Mouse (Mus musculus) heart, embryonic 14.5 days (tissue): ENCODE results near the gene Spata21. TPM values are rescaled to one million over a fixed set of nuclear protein-coding genes. Genes with fewer than 3 reads are reported as not detected.

Experiments
- ATAC-seq: fragments of 200-750 bp; cut with Nextera tagmentation; 2 replicates; pipeline ENCODE4 v1.8.0; 2017; ENCODE audit warnings: low read depth, moderate TSS enrichment; ENCODE audit not compliant: insufficient number of reproducible peaks, insufficient read depth, low FRiP score
- H3K27ac ChIP-seq, 2 experiments: fragments of 200-500 bp in 1 of 2; fragments of 300-500 bp in 1 of 2; sonication (generic) in 1 of 2; replicated peaks in 1 of 2; 2 replicates each; pipeline ENCODE4 v1.5.1; 2012 to 2014; ENCODE audit warnings: low read depth in 2 of 2, low read length in 2 of 2, control low read depth in 1 of 2, mild to moderate bottlenecking in 1 of 2, mixed read lengths in 1 of 2; ENCODE audit not compliant: control insufficient read depth in 1 of 2, insufficient read depth in 1 of 2
- H3K27me3 ChIP-seq: fragments of 300-500 bp; sonication (generic); 2 replicates; pipeline ENCODE4 v1.6.1; 2014; ENCODE audit warnings: mild to moderate bottlenecking, low read length, control low read depth; ENCODE audit not compliant: control insufficient read depth, insufficient read depth
- H3K36me3 ChIP-seq: fragments of 300-500 bp; sonication (generic); 2 replicates; pipeline ENCODE4 v1.6.1; 2014; ENCODE audit warnings: mild to moderate bottlenecking, control low read depth, low read length, mixed read lengths; ENCODE audit not compliant: control insufficient read depth, insufficient read depth
- H3K4me1 ChIP-seq, 2 experiments: fragments of 200-500 bp in 1 of 2; fragments of 300-500 bp in 1 of 2; sonication (generic) in 1 of 2; 2 replicates each; pipeline ENCODE4 v1.6.1; 2012 to 2014; ENCODE audit warnings: low read length in 2 of 2, control low read depth in 1 of 2, mixed read lengths in 1 of 2; ENCODE audit not compliant: control insufficient read depth in 2 of 2, insufficient read depth in 2 of 2
- H3K4me2 ChIP-seq: fragments of 300-500 bp; sonication (generic); 2 replicates; pipeline ENCODE4 v1.6.1; 2014; ENCODE audit warnings: mild to moderate bottlenecking, low read length
- H3K4me3 ChIP-seq, 2 experiments: fragments of 200-500 bp in 1 of 2; fragments of 300-500 bp in 1 of 2; sonication (generic) in 1 of 2; 2 replicates each; pipeline ENCODE4 v1.5.1; 2012 to 2014; ENCODE audit warnings: low read length in 2 of 2, mild to moderate bottlenecking in 2 of 2, control low read depth in 1 of 2, low read depth in 1 of 2, moderate library complexity in 1 of 2; ENCODE audit not compliant: control insufficient read depth in 1 of 2, insufficient read depth in 1 of 2
- H3K9ac ChIP-seq: fragments of 300-500 bp; sonication (generic); 2 replicates; pipeline ENCODE4 v1.6.1; 2014; ENCODE audit warnings: mild to moderate bottlenecking, low read length
- H3K9me3 ChIP-seq: fragments of 300-500 bp; sonication (generic); 2 replicates; pipeline ENCODE4 v1.6.1; 2016; ENCODE audit warnings: low read length, control low read depth; ENCODE audit not compliant: control insufficient read depth
- WGBS: fragments of 180-500 bp; shearing (Covaris S2); extraction: QIAGEN DNeasy Blood & Tissue Kit; methylation state at CpG from one replicate; pipeline ENCODE4 v1.1.7; 2014; 5-methylcytosine and 5-hydroxymethylcytosine counted together
- polyA plus RNA-seq: library from polyadenylated mRNA; unstranded; fragments of >200 nt; fragmentation: Nextera tagmentation; extraction: Ambion mirVana; gene quantifications from 2 replicates; pipeline ENCODE4 v1.2.1, GENCODE M21; 2014

The Spata21 gene
- polyA plus RNA-seq, 1 experiment from 2014 or later = not detected

GRCm38 (mm10) chr4:141114521-141114981 is 26.4 kb downstream of the Spata21 start:
- peaks cover 82% of the 10 kb centered on the region for H3K36me3 ChIP-seq
- H3K9ac ChIP-seq = no peak overlapping the region
- H3K9me3 ChIP-seq = peaks cover 5% of the 10 kb centered on the region; the same call in 1 of the 2 replicates
- no peaks in the 10 kb centered on the region for H3K27me3 ChIP-seq
- no peak overlapping the region for H3K4me2 ChIP-seq
- no peak for ATAC-seq
- H3K27ac ChIP-seq = no peak overlapping the region
- 97% methylated on average over 6 of the region's 6 CpGs for WGBS
- H3K4me1 ChIP-seq = peaks cover 4 to 11% of the 10 kb centered on the region in 2 experiments; a peak in 1 of 4 replicates
- H3K4me3 ChIP-seq = no peak overlapping the region

GRCm38 (mm10) chr4:141115398-141115797 is 27.3 kb downstream of the Spata21 start:
- no peak for ATAC-seq
- Histone ChIP-seq H3K4me3 (no peak overlapping the region), H3K4me2 (no peak overlapping the region), H3K9ac (0 out of 2 replicates have a peak overlapping the region, but pooled peaks have one; percentile 16), H3K27ac (no peak overlapping the region), H3K27me3 (no peaks in the 10 kb centered on the region), H3K4me1 (peaks cover 4 to 13% of the 10 kb centered on the region in 2 experiments; a peak in 1 of 4 replicates), H3K36me3 (peaks cover 80% of the 10 kb centered on the region), H3K9me3 (peaks cover 2% of the 10 kb centered on the region; the same call in 1 of the 2 replicates)
- WGBS = 71% methylated on average over 8 of the region's 8 CpGs

- no peaks in the 10 kb centered on the region for H3K9me3 ChIP-seq
- peaks cover 49% of the 10 kb centered on the region for H3K36me3 ChIP-seq
- H3K4me1 ChIP-seq = peaks cover 5 to 30% of the 10 kb centered on the region in 2 experiments; a peak in 3 of 4 replicates
These were observed 30.6 kb downstream of the Spata21 start for GRCm38 (mm10) chr4:141118691-141119090.

GRCm38 (mm10) chr4:141120700-141121099 is 32.6 kb downstream of the Spata21 start:
- Histone ChIP-seq H3K4me2 (no peak overlapping the region), H3K36me3 (peaks cover 32% of the 10 kb centered on the region), H3K4me1 (peaks cover 8 to 37% of the 10 kb centered on the region in 2 experiments; a peak in 3 of 4 replicates), H3K27me3 (no peaks in the 10 kb centered on the region), H3K9ac (no peak overlapping the region), H3K27ac (no peak overlapping the region), H3K9me3 (no peaks in the 10 kb centered on the region), H3K4me3 (no peak overlapping the region)
- WGBS = 27% methylated on average over 11 of the region's 11 CpGs
- no peak for ATAC-seq

More at GRCm38 (mm10) chr4:141118691-141119090, 30.6 kb downstream of the Spata21 start:
- Histone ChIP-seq H3K9ac (no peak overlapping the region), H3K27me3 (no peaks in the 10 kb centered on the region), H3K4me3 (no peak overlapping the region), H3K4me2 (no peak overlapping the region), H3K27ac (no peak overlapping the region)
- 61% methylated on average over 4 of the region's 4 CpGs for WGBS
- ATAC-seq = no peak

GRCm38 (mm10) chr4:141122663-141123062 is 34.5 kb downstream of the Spata21 start:
- no peak overlapping the region for H3K9ac ChIP-seq
- no peak overlapping the region for H3K4me2 ChIP-seq
- H3K27ac ChIP-seq = 0 out of 4 replicates have a peak overlapping the region, but pooled peaks of 1 of the 2 experiments have one; percentile 11
- ATAC-seq = no peak
- peaks cover 18% of the 10 kb centered on the region for H3K36me3 ChIP-seq
- WGBS = 75% methylated on average over 7 of the region's 7 CpGs
- peaks cover 8 to 37% of the 10 kb centered on the region in 2 experiments; a peak in 3 of 4 replicates for H3K4me1 ChIP-seq
- H3K4me3 ChIP-seq = no peak overlapping the region
- H3K9me3 ChIP-seq = no peaks in the 10 kb centered on the region
- no peaks in the 10 kb centered on the region for H3K27me3 ChIP-seq

- Histone ChIP-seq H3K27ac (0 out of 4 replicates have a peak overlapping the region, but pooled peaks of 1 of the 2 experiments have one; percentile 11), H3K4me1 (peaks cover 8 to 37% of the 10 kb centered on the region in 2 experiments; a peak in 3 of 4 replicates)
- WGBS = 21% methylated on average over 1 of the region's 1 CpGs
These were observed 34.9 kb downstream of the Spata21 start for GRCm38 (mm10) chr4:141123065-141123464.

GRCm38 (mm10) chr4:141129190-141129710 is 41.1 kb downstream of the Spata21 start:
- Histone ChIP-seq H3K9ac (no peak overlapping the region), H3K4me2 (no peak overlapping the region), H3K4me3 (no peak overlapping the region), H3K27me3 (no peaks in the 10 kb centered on the region), H3K4me1 (peaks cover 23 to 34% of the 10 kb centered on the region in 2 experiments), H3K27ac (no peak overlapping the region), H3K36me3 (peaks cover 5% of the 10 kb centered on the region), H3K9me3 (no peaks in the 10 kb centered on the region)
- WGBS = 65% methylated on average over 5 of the region's 6 CpGs
- ATAC-seq = no peak

More at GRCm38 (mm10) chr4:141123065-141123464, 34.9 kb downstream of the Spata21 start:
- Histone ChIP-seq H3K36me3 (peaks cover 14% of the 10 kb centered on the region), H3K9me3 (no peaks in the 10 kb centered on the region), H3K27me3 (no peaks in the 10 kb centered on the region), H3K4me3 (no peak overlapping the region), H3K9ac (no peak overlapping the region), H3K4me2 (no peak overlapping the region)
- no peak for ATAC-seq
